Mouse (Mus musculus): ENCODE measurements around the gene Nkg7.
A peak's percentile ranks its signal among the peaks of the same experiment; 100 is the strongest.

GRCm38 (mm10) chr7:43422995-43423617, 13.8 kb upstream of the Nkg7 start:
- TF ChIP-seq CTCF (IDR thresholded peaks at IDR 0.05; ENCODE audit: control insufficient read depth, insufficient read depth, insufficient replicate concordance, low read depth, low read length) (peak; percentile 96), POLR2A (IDR thresholded peaks at IDR 0.05; ENCODE audit: control insufficient read depth, low read depth, low read length) (no peak)
